Mouse (Mus musculus): ENCODE data around the gene Pparg. TPM values are rescaled to one million over a fixed set of nuclear protein-coding genes. Genes with fewer than 3 reads are reported as not detected.
A peak's percentile ranks its signal among the peaks of the same experiment; 100 is the strongest.

Gene Pparg
- 10 to 100 TPM; 13.9 to 32.2 TPM for total RNA-seq (2021)

DNA sequence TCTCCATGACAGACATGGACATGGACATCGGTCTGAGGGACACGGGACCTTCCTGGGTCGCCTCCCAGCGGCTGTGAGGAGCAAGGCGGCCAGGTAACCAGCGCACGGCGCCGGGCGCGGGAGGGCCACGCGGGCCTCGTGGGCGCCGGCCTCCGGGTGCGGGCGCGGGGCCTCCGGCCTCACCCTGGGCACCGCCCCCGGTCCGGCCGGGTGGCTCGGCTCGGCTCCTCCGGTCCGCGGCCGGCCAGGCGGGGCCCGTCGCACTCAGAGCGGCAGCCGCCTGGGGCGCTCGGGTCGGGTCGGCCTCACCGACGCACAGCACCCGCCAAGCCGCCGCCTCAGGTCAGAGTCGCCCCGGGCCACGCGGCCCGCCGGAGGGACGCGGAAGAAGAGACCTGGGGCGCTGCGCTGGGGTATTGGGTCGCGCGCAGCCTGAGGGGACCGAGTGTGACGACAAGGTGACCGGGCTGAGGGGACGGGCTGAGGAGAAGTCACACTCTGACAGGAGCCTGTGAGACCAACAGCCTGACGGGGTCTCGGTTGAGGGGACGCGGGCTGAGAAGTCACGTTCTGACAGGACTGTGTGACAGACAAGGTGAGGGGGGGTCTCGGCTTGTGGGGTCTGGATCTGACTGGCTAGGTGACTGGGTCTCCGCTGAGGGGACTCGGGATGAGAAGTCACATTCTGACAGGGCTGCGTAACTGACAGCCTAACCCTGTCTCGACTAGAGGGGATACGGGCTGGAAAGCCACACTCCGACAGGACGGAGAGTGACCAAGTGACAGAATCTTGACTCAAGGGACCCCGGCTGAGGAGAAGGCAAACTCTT lies at the start of gene Pparg:
Pparg (plus strand) TSS at position 176 of the 830 bp plus-strand sequence.
- intact Hi-C loops (cut with DNase I) = loop anchor here (2.0 to 5.0 kb wide), 6 partner anchors 22 to 178 kb away; partner anchors contain the start of gene Gm17482
- peak; percentile 61 to 63 for DNase-seq

- intact Hi-C loops (cut with DNase I) = no loop called here
- DNase-seq = no peak
These were observed 48.0 kb upstream of the Pparg start for GRCm38 (mm10) chr6:115312780-115313179.

GRCm38 (mm10) chr6:115313235-115313738 lies 47.5 kb upstream of the Pparg start:
- intact Hi-C loops (cut with DNase I) = no loop called here

GRCm38 (mm10) chr6:115313910-115314309 lies 46.8 kb upstream of the Pparg start:
- no peak for DNase-seq
- intact Hi-C loops (cut with DNase I) = no loop called here

More at GRCm38 (mm10) chr6:115313235-115313738, 47.5 kb upstream of the Pparg start:
- DNase-seq = no peak

DNA sequence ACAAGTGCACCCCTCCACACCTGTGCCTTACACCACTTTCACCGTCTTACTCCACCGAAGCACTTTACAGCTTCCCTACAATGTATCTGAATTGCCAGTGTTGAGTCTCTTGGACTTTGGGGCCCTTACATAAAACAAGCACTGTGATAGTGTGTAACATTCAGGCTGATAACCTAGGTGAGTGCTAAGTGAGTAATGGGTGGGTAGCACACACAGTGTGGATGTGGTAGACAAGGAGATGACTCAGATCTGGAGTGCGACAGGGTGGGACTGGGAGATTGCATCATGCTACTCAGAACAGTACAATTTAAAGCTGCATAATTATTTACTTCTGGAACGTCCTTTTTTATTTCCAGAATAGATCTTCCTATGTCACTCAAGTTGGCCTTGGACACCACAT lies 45.0 kb upstream of the Pparg start:
- DNase-seq = no peak
- intact Hi-C loops (cut with DNase I) = no loop called here

- DNase-seq = peak; percentile 13 to 28
These were observed 43.9 kb upstream of the Pparg start for GRCm38 (mm10) chr6:115316811-115317221.

DNA sequence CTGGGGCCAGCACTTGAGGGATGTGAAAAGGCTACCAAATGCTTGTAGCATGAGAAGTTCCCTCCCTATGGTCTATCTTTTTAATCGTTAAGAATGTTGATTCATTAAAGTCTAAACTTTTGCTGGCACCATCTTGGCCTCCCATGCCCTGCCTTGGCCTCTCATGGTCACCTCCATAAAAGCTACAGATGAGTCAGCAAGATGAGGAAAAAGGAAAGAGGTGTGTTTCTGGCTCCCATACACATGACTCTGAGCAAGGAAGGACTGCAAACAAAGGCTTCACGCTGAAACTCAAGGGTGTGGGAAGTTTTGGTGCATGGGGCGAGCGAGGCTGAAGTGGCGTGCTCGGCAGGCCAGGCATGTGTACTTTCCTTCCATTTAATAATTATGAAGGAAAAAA lies 41.9 kb upstream of the Pparg start:
- intact Hi-C loops (cut with DNase I) = no loop called here
- DNase-seq = no peak

More at GRCm38 (mm10) chr6:115316811-115317221, 43.9 kb upstream of the Pparg start:
- intact Hi-C loops (cut with DNase I) = no loop called here

DNA sequence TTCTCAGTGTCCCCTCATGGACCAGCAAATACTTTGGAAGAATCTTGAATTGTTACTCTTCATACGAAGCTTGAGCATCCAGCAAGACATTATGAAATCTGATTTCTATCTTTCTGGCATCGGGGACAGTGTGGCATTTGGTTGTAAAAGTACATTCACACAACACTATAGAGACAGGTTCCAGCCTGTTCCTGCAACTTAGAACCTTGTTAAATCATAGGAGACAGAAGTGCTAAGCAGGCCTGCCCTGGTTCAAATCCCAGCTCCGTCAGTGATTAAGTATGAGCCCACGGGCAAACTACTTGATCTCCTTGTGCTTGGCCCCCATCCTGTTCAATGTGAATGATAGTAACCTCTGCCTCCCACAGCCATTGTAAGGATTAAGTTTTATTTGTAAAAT lies 41.1 kb upstream of the Pparg start:
- intact Hi-C loops (cut with DNase I) = no loop called here
- no peak for DNase-seq

- DNase-seq = no peak
- intact Hi-C loops (cut with DNase I) = no loop called here
These were observed 39.6 kb upstream of the Pparg start for GRCm38 (mm10) chr6:115320927-115321714.

DNA sequence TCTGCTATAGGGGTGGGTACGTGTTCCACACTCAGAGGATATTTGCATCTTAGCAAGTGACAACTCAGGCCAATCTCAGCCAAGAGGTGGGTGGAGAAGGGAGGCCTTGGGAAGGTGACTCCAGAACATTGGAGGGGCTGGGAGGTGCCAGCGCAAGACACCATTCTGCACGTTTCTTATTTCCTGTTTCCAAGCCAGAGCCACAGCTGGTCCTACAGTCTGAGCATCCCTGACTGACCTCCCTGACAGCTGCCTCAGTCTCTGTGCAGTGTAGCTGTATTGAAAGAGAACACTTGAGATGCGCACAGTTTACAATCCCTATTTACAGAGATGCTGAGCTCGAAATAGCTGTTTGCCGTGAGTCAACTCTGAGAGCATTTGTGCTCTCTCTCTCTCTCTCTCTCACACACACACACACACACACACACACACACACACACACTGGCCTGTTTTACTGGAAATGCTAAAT lies 38.8 kb upstream of the Pparg start:
- DNase-seq = no peak

GRCm38 (mm10) chr6:115322956-115323355 lies 37.8 kb upstream of the Pparg start:
- intact Hi-C loops (cut with DNase I) = no loop called here

More for the DNA sequence above, 38.8 kb upstream of the Pparg start:
- intact Hi-C loops (cut with DNase I) = no loop called here

DNA sequence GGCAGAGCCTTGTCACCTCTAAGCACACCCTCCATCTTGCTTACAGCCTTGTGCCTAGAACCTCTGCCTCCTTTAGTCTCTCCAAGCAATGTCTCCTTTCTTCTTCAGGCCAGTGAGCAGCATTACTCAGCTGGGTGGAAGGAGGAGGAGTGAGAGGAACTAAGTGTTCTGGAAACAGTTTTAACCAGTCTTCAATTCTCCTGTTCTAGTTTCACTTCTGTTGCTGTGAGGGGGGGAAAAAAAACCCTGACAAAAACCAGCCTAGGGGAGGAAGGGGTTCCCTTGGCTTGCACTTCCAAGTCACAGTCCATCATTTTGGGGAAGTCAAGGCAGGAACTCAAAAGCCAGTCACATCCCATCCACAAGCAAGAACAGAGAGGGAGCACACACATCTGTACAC lies 29.8 kb upstream of the Pparg start:
- intact Hi-C loops (cut with DNase I) = no loop called here
- no peak for DNase-seq

More at GRCm38 (mm10) chr6:115322956-115323355, 37.8 kb upstream of the Pparg start:
- DNase-seq = no peak

DNA sequence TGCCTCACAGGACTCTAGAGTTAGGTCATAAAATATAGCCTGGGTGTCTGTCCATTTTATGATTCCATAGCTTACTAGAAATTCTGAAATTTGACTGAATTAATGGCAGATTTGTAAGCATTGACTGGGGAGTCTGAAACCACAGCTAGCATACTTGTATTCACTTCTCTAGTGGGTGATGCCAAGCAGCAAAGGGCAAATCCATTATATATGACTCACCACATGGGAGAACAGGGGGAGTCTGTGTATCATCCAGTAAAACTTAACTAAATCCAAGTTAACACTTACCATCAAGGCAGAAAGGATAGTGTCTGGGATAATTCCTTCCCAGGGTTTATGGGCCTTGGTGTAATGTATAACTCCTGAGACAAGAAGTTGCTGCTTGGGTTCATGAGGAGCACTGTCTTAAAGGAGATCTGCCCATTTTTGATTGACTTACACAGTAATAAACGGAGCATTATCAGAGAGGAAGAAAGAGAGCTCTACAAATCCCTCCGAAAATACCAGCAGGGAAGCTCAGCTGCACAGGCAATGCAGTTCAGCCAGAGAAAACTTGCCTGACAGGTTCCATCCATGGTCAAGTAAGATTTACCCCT lies 27.6 kb upstream of the Pparg start:
- intact Hi-C loops (cut with DNase I) = no loop called here
- no peak for DNase-seq

GRCm38 (mm10) chr6:115335536-115335935 lies 25.2 kb upstream of the Pparg start:
- no peak for DNase-seq
- intact Hi-C loops (cut with DNase I) = no loop called here

- intact Hi-C loops (cut with DNase I) = no loop called here
- no peak for DNase-seq
These were observed 20.7 kb upstream of the Pparg start for GRCm38 (mm10) chr6:115340084-115340483.

DNA sequence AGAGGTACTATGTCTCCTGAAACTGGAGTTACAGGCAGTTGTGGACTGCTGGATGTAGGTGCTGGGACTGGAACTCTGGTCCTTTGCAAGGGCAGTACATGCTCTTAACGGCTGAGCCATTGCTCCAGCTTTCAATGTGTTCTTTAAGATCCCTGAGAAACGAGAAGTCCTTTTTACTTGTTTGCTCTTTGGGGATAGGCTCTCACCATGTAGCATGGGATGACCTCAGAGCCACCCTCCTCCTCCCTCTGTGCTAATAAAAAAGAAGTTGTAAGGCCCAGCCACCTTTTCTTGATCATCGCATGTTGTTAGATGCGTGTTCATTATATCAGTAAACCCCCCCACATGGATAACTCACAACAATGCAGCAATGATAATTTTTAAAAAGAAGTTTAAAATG lies 17.7 kb upstream of the Pparg start:
- DNase-seq = no peak
- intact Hi-C loops (cut with DNase I) = no loop called here

DNA sequence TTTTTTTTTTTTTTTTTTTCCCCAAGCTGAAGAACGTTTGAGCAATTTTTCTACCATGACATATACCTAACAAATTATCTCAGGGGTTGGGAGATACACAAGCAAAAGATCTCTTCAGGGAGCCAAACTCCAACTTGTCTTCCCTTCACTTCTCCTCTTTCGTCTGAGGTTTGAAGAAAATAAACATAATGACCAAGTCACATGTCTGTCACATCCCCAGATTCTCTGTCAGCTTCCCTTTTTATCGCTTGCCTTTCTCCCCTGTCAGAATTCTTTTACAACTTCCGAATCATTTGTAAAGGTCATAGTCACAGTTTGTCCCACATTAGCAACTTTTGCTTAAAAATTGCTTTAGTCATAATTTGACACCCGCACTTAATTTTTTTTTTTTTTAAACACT lies 17.2 kb upstream of the Pparg start:
- DNase-seq = no peak
- intact Hi-C loops (cut with DNase I) = no loop called here

DNA sequence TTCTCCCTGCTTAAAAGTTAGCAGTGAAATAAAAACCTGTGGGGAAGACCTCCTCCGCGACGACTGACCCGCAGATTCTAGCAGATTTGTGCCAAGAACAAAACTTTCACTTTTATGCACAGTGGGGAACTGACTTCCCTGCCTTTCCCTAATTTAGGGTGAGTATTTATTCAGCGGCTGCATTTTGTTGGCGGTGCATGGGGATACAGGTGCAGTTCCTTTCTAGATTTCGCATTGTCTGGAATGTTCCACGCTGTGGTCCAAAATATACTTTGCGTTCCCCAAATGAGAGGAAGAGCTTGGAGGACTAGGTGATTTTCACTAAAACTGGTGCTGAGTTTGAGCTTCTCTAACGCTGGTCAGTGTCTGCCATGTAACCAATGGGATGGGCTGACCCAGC lies 16.6 kb upstream of the Pparg start:
- intact Hi-C loops (cut with DNase I) = no loop called here
- DNase-seq = peak in 1 of 2 experiments; percentile 20

DNA sequence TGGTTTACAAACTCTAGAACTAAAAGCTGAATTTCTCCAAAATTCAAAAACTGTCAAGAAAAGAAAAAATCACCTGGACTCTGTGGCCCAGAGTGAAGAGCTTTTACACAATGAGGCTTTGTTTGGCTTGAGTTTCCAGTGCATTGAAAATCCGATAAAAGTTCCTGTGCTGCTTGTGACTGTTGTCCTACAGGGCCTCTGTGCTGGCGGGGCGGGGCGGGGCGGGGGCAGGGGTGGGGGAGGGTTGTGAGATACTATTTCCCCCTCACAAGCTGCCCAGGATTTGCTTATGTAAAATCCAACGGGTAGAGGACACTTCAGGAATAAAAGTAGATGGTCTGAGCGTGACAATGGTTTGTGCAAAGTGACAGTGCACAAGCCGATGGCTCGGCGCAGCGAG lies 16.2 kb upstream of the Pparg start:
- no peak for DNase-seq
- intact Hi-C loops (cut with DNase I) = no loop called here

- intact Hi-C loops (cut with DNase I) = loop anchor here (5.0 kb wide), 1 partner anchor 73 kb away; no protein-coding TSS in a partner anchor
These were observed 15.7 kb upstream of the Pparg start for GRCm38 (mm10) chr6:115345013-115345412.

More at GRCm38 (mm10) chr6:115345013-115345412, 15.7 kb upstream of the Pparg start:
- no peak for DNase-seq

Data from heart, postnatal 10 days (tissue).